Mouse (Mus musculus): ENCODE data around the gene Hist1h3b. TPM values are rescaled to one million over a fixed set of nuclear protein-coding genes. Genes with fewer than 3 reads are reported as not detected.
"Not testable (repeated sequence)": the region's sequence is repeated elsewhere in the genome, so short reads cannot be mapped to it uniquely, and the experiment has no call there.

Hist1h3b gene
- polyA plus RNA-seq, 1 experiment from 2014 or later, result 11.7 TPM

GRCm38 (mm10) chr13:23740256-23740840 is 11.7 kb upstream of the Hist1h3b start:
- H3K4me3 ChIP-seq, result peak overlapping the region; percentile 54
- H3K27ac ChIP-seq (replicated peaks), result peak overlapping the region; percentile 96
- peak overlapping the region; percentile 100 for H3K4me2 ChIP-seq (replicated peaks)
- H3K9me3 ChIP-seq, result no peaks in the 10 kb centered on the region
- peak overlapping the region; percentile 77 for H3K9ac ChIP-seq (replicated peaks)
- no peaks in the 10 kb centered on the region for H3K36me3 ChIP-seq
- H3K4me1 ChIP-seq, result peaks cover 30% of the 10 kb centered on the region
- ATAC-seq (replicated peaks), result no peak
- WGBS, result 33% methylated on average over 13 of the region's 13 CpGs
- no peaks in the 10 kb centered on the region for H3K27me3 ChIP-seq

GRCm38 (mm10) chr13:23740910-23741309 is 11.2 kb upstream of the Hist1h3b start:
- Histone ChIP-seq H3K27me3 (no peaks in the 10 kb centered on the region), H3K9me3 (no peaks in the 10 kb centered on the region), H3K4me3 (no peak overlapping the region), H3K9ac (replicated peaks) (no peak overlapping the region), H3K4me2 (replicated peaks) (no peak overlapping the region), H3K4me1 (peaks cover 33% of the 10 kb centered on the region), H3K27ac (replicated peaks) (no peak overlapping the region), H3K36me3 (no peaks in the 10 kb centered on the region)
- no peak for ATAC-seq (replicated peaks)
- WGBS, result 67% methylated on average over 5 of the region's 5 CpGs

- no peak for ATAC-seq (replicated peaks)
- no peak overlapping the region for H3K27ac ChIP-seq (replicated peaks)
- no peaks in the 10 kb centered on the region for H3K27me3 ChIP-seq
- no peaks in the 10 kb centered on the region for H3K36me3 ChIP-seq
- no peak overlapping the region for H3K9ac ChIP-seq (replicated peaks)
- H3K4me2 ChIP-seq (replicated peaks), result no peak overlapping the region
- no peak overlapping the region for H3K4me3 ChIP-seq
- H3K9me3 ChIP-seq, result no peaks in the 10 kb centered on the region
- H3K4me1 ChIP-seq, result peaks cover 34% of the 10 kb centered on the region
These were observed 10.1 kb upstream of the Hist1h3b start for GRCm38 (mm10) chr13:23742007-23742406.

- Histone ChIP-seq H3K27me3 (no peaks in the 10 kb centered on the region), H3K9me3 (no peaks in the 10 kb centered on the region), H3K9ac (replicated peaks) (no peak overlapping the region), H3K36me3 (no peaks in the 10 kb centered on the region), H3K27ac (replicated peaks) (no peak overlapping the region), H3K4me2 (replicated peaks) (no peak overlapping the region), H3K4me1 (peaks cover 41% of the 10 kb centered on the region), H3K4me3 (no peak overlapping the region)
- no peak for ATAC-seq (replicated peaks)
- 86% methylated on average over 5 of the region's 5 CpGs for WGBS
These were observed 8.9 kb upstream of the Hist1h3b start for GRCm38 (mm10) chr13:23743215-23743614.

GRCm38 (mm10) chr13:23743963-23744362 is 8.1 kb upstream of the Hist1h3b start:
- Histone ChIP-seq H3K9me3 (no peaks in the 10 kb centered on the region), H3K4me3 (peak overlapping the region; percentile 51; the same call in 1 of the 2 replicates), H3K9ac (replicated peaks) (no peak overlapping the region), H3K4me1 (peaks cover 44% of the 10 kb centered on the region), H3K27ac (replicated peaks) (peak overlapping the region; percentile 67; the same call in 1 of the 2 replicates), H3K36me3 (no peaks in the 10 kb centered on the region), H3K27me3 (no peaks in the 10 kb centered on the region), H3K4me2 (replicated peaks) (peak overlapping the region; percentile 80)
- 30% methylated on average over 4 of the region's 4 CpGs for WGBS
- ATAC-seq (replicated peaks), result no peak

- H3K9ac ChIP-seq (replicated peaks), result 0 out of 2 replicates have a peak overlapping the region, but pooled peaks have one; percentile 24
- WGBS, result 2% methylated on average over 17 of the region's 36 CpGs
- peak overlapping the region; percentile 67 for H3K27ac ChIP-seq (replicated peaks)
- peaks cover 39% of the 10 kb centered on the region for H3K4me1 ChIP-seq
- H3K4me3 ChIP-seq, result peak overlapping the region; percentile 51
- H3K9me3 ChIP-seq, result no peaks in the 10 kb centered on the region
- no peaks in the 10 kb centered on the region for H3K36me3 ChIP-seq
- peak overlapping the region; percentile 80 for H3K4me2 ChIP-seq (replicated peaks)
- no peak for ATAC-seq (replicated peaks)
- no peaks in the 10 kb centered on the region for H3K27me3 ChIP-seq
These were observed 7.4 kb upstream of the Hist1h3b start for GRCm38 (mm10) chr13:23744421-23745380.

- ATAC-seq (replicated peaks), result peak; percentile 76
- Histone ChIP-seq H3K9ac (replicated peaks) (peak within 1 kb of the TSS; percentile 60), H3K9me3 (no peaks in the 10 kb centered on the region), H3K27me3 (no peaks in the 10 kb centered on the region), H3K36me3 (no peaks in the 10 kb centered on the region), H3K4me1 (peaks cover 33% of the 10 kb centered on the region), H3K4me3 (peak within 1 kb of the TSS; percentile 51), H3K4me2 (replicated peaks) (peak within 1 kb of the TSS; percentile 80), H3K27ac (replicated peaks) (peak within 1 kb of the TSS; percentile 99)
- 1% methylated on average over 28 of the region's 28 CpGs for WGBS
These were observed 6.5 kb upstream of the Hist1h3b start, which contains the start of gene Hist1h3c for GRCm38 (mm10) chr13:23745381-23746161. Gene Hist1h3c (minus strand): TSS chr13:23745602.

GRCm38 (mm10) chr13:23746201-23747080 is 5.6 kb upstream of the Hist1h3b start, which contains the start of gene Hist1h2bb:
Gene Hist1h2bb (plus strand): TSS chr13:23746734.
- peak within 1 kb of the TSS; percentile 51 for H3K4me3 ChIP-seq
- peak within 1 kb of the TSS; percentile 99 for H3K27ac ChIP-seq (replicated peaks)
- peak within 1 kb of the TSS; percentile 80 for H3K4me2 ChIP-seq (replicated peaks)
- H3K4me1 ChIP-seq, result peaks cover 30% of the 10 kb centered on the region
- H3K9ac ChIP-seq (replicated peaks), result peak within 1 kb of the TSS; percentile 60
- WGBS, result under 1% methylated on average over 42 of the region's 58 CpGs
- not testable (repeated sequence) for H3K27me3 ChIP-seq, H3K36me3 ChIP-seq, H3K9me3 ChIP-seq
- peak; percentile 95 for ATAC-seq (replicated peaks)

- Histone ChIP-seq H3K9ac (replicated peaks) (peak overlapping the region; percentile 47), H3K27me3 (no peaks in the 10 kb centered on the region), H3K9me3 (no peaks in the 10 kb centered on the region), H3K27ac (replicated peaks) (peak overlapping the region; percentile 99), H3K4me1 (peaks cover 34% of the 10 kb centered on the region), H3K4me2 (replicated peaks) (peak overlapping the region; percentile 80), H3K4me3 (peak overlapping the region; percentile 51), H3K36me3 (no peaks in the 10 kb centered on the region)
- ATAC-seq (replicated peaks), result peak; percentile 13
- 1% methylated on average over 13 of the region's 13 CpGs for WGBS
These were observed 4.8 kb upstream of the Hist1h3b start for GRCm38 (mm10) chr13:23747081-23747891.

- H3K27ac ChIP-seq (replicated peaks), result peak overlapping the region; percentile 99
- H3K4me1 ChIP-seq, result peaks cover 38% of the 10 kb centered on the region
- H3K9me3 ChIP-seq, result no peaks in the 10 kb centered on the region
- H3K4me2 ChIP-seq (replicated peaks), result peak overlapping the region; percentile 80; the same call in 1 of the 2 replicates
- H3K36me3 ChIP-seq, result no peaks in the 10 kb centered on the region
- 5% methylated on average over 4 of the region's 4 CpGs for WGBS
- no peak overlapping the region for H3K9ac ChIP-seq (replicated peaks)
- no peak for ATAC-seq (replicated peaks)
- no peaks in the 10 kb centered on the region for H3K27me3 ChIP-seq
- no peak overlapping the region for H3K4me3 ChIP-seq
These were observed 4.2 kb upstream of the Hist1h3b start for GRCm38 (mm10) chr13:23747892-23748288.

All from forebrain, embryonic 15.5 days (tissue).